Mouse (Mus musculus) embryonic facial prominence, embryonic 10.5 days (tissue): ENCODE results near the gene Olfr1461. TPM values are rescaled to one million over a fixed set of nuclear protein-coding genes. Genes with fewer than 3 reads are reported as not detected.

Experiments
- DNase-seq: peaks from one replicate; pipeline ENCODE4 v3.0.0-alpha.2; 2017; ENCODE audit warnings: low spot score
- H3K27ac ChIP-seq: fragments of 300-500 bp; sonication (generic); replicated peaks from 2 replicates; pipeline ENCODE4 v1.5.1; 2016; ENCODE audit warnings: mild to moderate bottlenecking
- H3K27me3 ChIP-seq: fragments of 300-500 bp; sonication (generic); replicated peaks from 2 replicates; pipeline ENCODE4 v1.6.1; 2016; ENCODE audit warnings: low read depth, mild to moderate bottlenecking; ENCODE audit not compliant: poor library complexity, severe bottlenecking
- H3K36me3 ChIP-seq: fragments of 300-500 bp; sonication (generic); replicated peaks from 2 replicates; pipeline ENCODE4 v1.6.1; 2016; ENCODE audit warnings: mild to moderate bottlenecking, moderate library complexity
- H3K4me1 ChIP-seq: fragments of 300-500 bp; sonication (generic); 2 replicates; pipeline ENCODE4 v1.6.1; 2016
- H3K4me3 ChIP-seq: fragments of 300-500 bp; sonication (generic); 2 replicates; pipeline ENCODE4 v1.5.1; 2016; ENCODE audit warnings: mild to moderate bottlenecking, moderate library complexity
- H3K9me3 ChIP-seq: fragments of 300-500 bp; sonication (generic); 2 replicates; pipeline ENCODE4 v1.6.1; 2016; ENCODE audit warnings: mild to moderate bottlenecking
- WGBS: fragments of 180-500 bp; shearing (Covaris S2); methylation state at CpG from one replicate; pipeline ENCODE4 v1.1.7; 2016; 5-methylcytosine and 5-hydroxymethylcytosine counted together
- polyA plus RNA-seq: library from polyadenylated mRNA; unstranded; fragments of >200 nt; fragmentation: Nextera tagmentation; extraction: Ambion mirVana; gene quantifications from 2 replicates; pipeline ENCODE4 v1.2.1, GENCODE M21; 2016

Olfr1461 gene
- not detected in 2 replicates for polyA plus RNA-seq

DNA sequence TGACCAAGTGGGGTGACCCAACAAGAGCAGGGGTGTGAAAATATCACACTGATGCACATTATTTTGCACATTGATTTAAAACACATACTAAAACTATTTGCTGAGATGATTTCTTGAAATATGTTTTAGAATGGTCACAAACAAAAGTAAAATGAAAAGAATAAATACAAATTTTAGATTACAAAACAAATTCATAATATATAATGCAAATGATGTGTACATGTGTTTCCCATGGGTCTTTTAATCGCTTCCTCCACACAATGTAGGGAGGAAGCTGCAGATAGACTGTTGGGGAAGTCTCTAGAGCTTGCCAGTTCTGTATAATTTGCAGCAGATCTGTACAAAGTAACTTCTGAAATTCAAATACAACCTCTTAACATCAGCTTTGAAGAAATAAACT lies at the start of gene Olfr1461:
Olfr1461 (plus strand) TSS at position 301 of the 400 bp plus-strand sequence.
- no peaks in the 10 kb centered on the region for H3K27me3 ChIP-seq
- no peaks in the 10 kb centered on the region for H3K36me3 ChIP-seq
- H3K27ac ChIP-seq = no peak within 1 kb of the TSS
- DNase-seq = no peak
- H3K9me3 ChIP-seq = peaks cover 13% of the 10 kb centered on the region
- 65% methylated on average over 1 of the region's 1 CpGs for WGBS
- no peaks in the 10 kb centered on the region for H3K4me1 ChIP-seq
- H3K4me3 ChIP-seq = no peak within 1 kb of the TSS

DNA sequence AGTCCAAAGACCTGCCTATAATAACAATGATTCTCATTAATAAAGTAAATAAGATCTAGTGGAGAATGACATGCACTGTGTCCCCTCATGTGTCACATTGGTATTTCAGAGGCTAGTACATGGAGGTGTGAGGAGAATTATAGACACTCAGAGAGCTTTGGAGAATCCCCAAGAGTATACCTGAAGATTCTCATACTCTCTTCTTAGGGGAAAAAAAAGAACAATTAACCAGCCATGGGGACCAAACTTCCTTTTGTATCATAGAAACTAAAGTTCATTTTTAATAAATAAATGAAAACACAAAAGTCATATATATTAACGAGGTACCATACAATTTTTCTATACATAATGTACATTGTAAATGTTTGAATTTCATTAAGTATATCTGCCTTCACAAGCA lies 13.4 kb upstream of the Olfr1461 start, which contains the start of gene Olfr1459:
Olfr1459 (minus strand) TSS at position 101 of the 400 bp plus-strand sequence.
- no peaks in the 10 kb centered on the region for H3K27me3 ChIP-seq
- H3K4me3 ChIP-seq = no peak within 1 kb of the TSS
- H3K4me1 ChIP-seq = no peaks in the 10 kb centered on the region
- 83% methylated on average over 1 of the region's 1 CpGs for WGBS
- no peak within 1 kb of the TSS for H3K27ac ChIP-seq
- H3K9me3 ChIP-seq = peaks cover 25% of the 10 kb centered on the region
- no peaks in the 10 kb centered on the region for H3K36me3 ChIP-seq
- DNase-seq = no peak

DNA sequence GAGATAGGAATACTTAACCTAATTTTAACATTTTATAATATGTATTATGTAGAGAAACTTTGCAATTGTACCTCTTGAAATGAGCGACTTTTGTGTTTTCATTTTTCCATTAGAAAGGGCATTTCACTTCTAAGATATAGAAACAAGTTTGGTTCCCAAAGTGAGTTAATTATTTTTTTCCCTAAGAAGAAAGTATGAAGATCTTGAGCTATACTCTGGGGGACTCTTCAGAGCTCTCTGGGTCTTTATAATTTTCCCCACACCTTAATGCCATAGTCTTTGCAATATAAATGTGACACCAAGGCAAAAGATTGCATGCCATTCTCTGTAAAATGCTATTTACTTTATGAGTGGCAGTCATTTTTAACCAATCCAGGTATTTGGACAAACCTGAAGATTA lies 22.6 kb downstream of the Olfr1461 start, which contains the start of gene Olfr1462:
Olfr1462 (plus strand) TSS at position 301 of the 400 bp plus-strand sequence.
- Histone ChIP-seq H3K4me3 (no peak within 1 kb of the TSS), H3K4me1 (no peaks in the 10 kb centered on the region), H3K36me3 (no peaks in the 10 kb centered on the region), H3K27me3 (no peaks in the 10 kb centered on the region), H3K27ac (no peak within 1 kb of the TSS), H3K9me3 (peaks cover 31% of the 10 kb centered on the region; the same call in 1 of the 2 replicates)
- no peak for DNase-seq
- WGBS = 86% methylated on average over 1 of the region's 1 CpGs

Other genes with a start within 250 kb of the Olfr1461 start
- not detected in 2 replicates for gene Olfr1448, start 238.6 kb upstream of the Olfr1461 start, polyA plus RNA-seq
- gene Olfr1449, start 232.2 kb upstream of the Olfr1461 start, polyA plus RNA-seq = not detected in 2 replicates
- not detected in 2 replicates for gene Olfr1450, start 212.7 kb upstream of the Olfr1461 start, polyA plus RNA-seq
- gene Olfr1451, start 168.0 kb upstream of the Olfr1461 start, polyA plus RNA-seq = not detected in 2 replicates
- not detected in 2 replicates for gene Olfr1453, start 134.7 kb upstream of the Olfr1461 start, polyA plus RNA-seq
- not detected in 2 replicates for gene Olfr1454, start 102.4 kb upstream of the Olfr1461 start, polyA plus RNA-seq
- gene Olfr1457, start 65.1 kb upstream of the Olfr1461 start, polyA plus RNA-seq = not detected in 2 replicates
- gene Olfr1458, start 56.2 kb upstream of the Olfr1461 start, polyA plus RNA-seq = not detected in 2 replicates
- gene Olfr1459, start 13.5 kb upstream of the Olfr1461 start, polyA plus RNA-seq = not detected in 2 replicates
- not detected in 2 replicates for gene Olfr1462, start 22.7 kb downstream of the Olfr1461 start, polyA plus RNA-seq
- not detected in 2 replicates for gene Olfr1463, start 68.3 kb downstream of the Olfr1461 start, polyA plus RNA-seq
- gene Olfr1465, start 152.5 kb downstream of the Olfr1461 start, polyA plus RNA-seq = not detected in 2 replicates
- gene Olfr1466, start 175.9 kb downstream of the Olfr1461 start, polyA plus RNA-seq = not detected in 2 replicates
- gene Olfr1467, start 199.2 kb downstream of the Olfr1461 start, polyA plus RNA-seq = not detected in 2 replicates
- not detected in 2 replicates for gene Olfr1469, start 244.8 kb downstream of the Olfr1461 start, polyA plus RNA-seq